Mouse (Mus musculus) CH12.LX (cell line): ENCODE data around the gene Ppm1n. TPM values are rescaled to one million over a fixed set of nuclear protein-coding genes. Genes with fewer than 3 reads are reported as not detected.

Experiments
- DNase-seq: peaks from one replicate; pipeline ENCODE4 v3.0.0-alpha.2; 2013; ENCODE audit errors: extremely low read depth
- H3K27ac ChIP-seq: 2 replicates; pipeline ENCODE4 v1.5.1; 2012; ENCODE audit warnings: low read depth, mild to moderate bottlenecking, control low read depth, moderate library complexity; ENCODE audit not compliant: insufficient read depth
- H3K27me3 ChIP-seq: replicated peaks from 2 replicates; pipeline ENCODE3; 2012; ENCODE audit warnings: inconsistent platforms
- H3K36me3 ChIP-seq, 2 experiments: replicated peaks in 1 of 2; 2 replicates each; pipeline versions ENCODE3 to v1.6.1; 2012; ENCODE audit warnings: inconsistent platforms in 1 of 2, low read length in 1 of 2, mild to moderate bottlenecking in 1 of 2, mixed read lengths in 1 of 2, moderate library complexity in 1 of 2; ENCODE audit not compliant: control insufficient read depth in 1 of 2, insufficient read depth in 1 of 2
- H3K4me1 ChIP-seq, 2 experiments: 2 replicates each; pipeline ENCODE4 v1.6.1; 2012; ENCODE audit warnings: inconsistent platforms in 1 of 2, moderate library complexity in 1 of 2; ENCODE audit not compliant: insufficient read depth in 2 of 2, control insufficient read depth in 1 of 2
- H3K4me2 ChIP-seq: 2 replicates; pipeline ENCODE4 v1.6.1; 2012; ENCODE audit warnings: low read depth, mild to moderate bottlenecking, control low read depth; ENCODE audit not compliant: poor library complexity, insufficient read depth, severe bottlenecking
- H3K4me3 ChIP-seq, 3 experiments: fragments of 150-350 bp in 1 of 3; sonication (generic) in 1 of 3; replicated peaks in 1 of 3; 2 replicates each; pipeline versions ENCODE3 to v1.5.1; 2011 to 2012; ENCODE audit warnings: low read depth in 2 of 3, low read length in 2 of 3, mild to moderate bottlenecking in 2 of 3, moderate library complexity in 2 of 3, control low read depth in 1 of 3, improper control_type of control experiment in 1 of 3, inconsistent platforms in 1 of 3, mixed read lengths in 1 of 3; ENCODE audit not compliant: poor library complexity in 1 of 3
- H3K79me2 ChIP-seq: replicated peaks from 2 replicates; pipeline ENCODE4 v1.6.1; 2012; ENCODE audit warnings: mild to moderate bottlenecking, moderate library complexity; ENCODE audit not compliant: control insufficient read depth, poor library complexity, insufficient read depth, severe bottlenecking; ENCODE audit errors: extremely low read depth
- H3K9ac ChIP-seq: 2 replicates; pipeline ENCODE4 v1.6.1; 2012; ENCODE audit warnings: low read depth, mild to moderate bottlenecking, control low read depth, moderate library complexity; ENCODE audit not compliant: insufficient read depth
- H3K9me3 ChIP-seq: replicated peaks from 2 replicates; pipeline ENCODE3; 2012; ENCODE audit warnings: low read length, inconsistent platforms, mixed read lengths
- BHLHE40 ChIP-seq: IDR thresholded peaks from 2 replicates; pipeline ENCODE4 v1.6.1; 2011; ENCODE audit warnings: mild to moderate bottlenecking, low read depth, low read length, improper control_type of control experiment
- CHD2 ChIP-seq: IDR thresholded peaks from 2 replicates; pipeline ENCODE4 v1.6.1; 2011; ENCODE audit warnings: low read length, improper control_type of control experiment
- E2F4 ChIP-seq: IDR thresholded peaks from 2 replicates; pipeline ENCODE4 v1.6.1; 2011; ENCODE audit warnings: low read depth, low read length, improper control_type of control experiment; ENCODE audit not compliant: insufficient replicate concordance
- ELF1 ChIP-seq: IDR thresholded peaks from 2 replicates; pipeline ENCODE4 v1.6.1; 2014; ENCODE audit warnings: low read depth, mild to moderate bottlenecking, inconsistent platforms, low read length, improper control_type of control experiment
- EP300 ChIP-seq: IDR thresholded peaks from 2 replicates; pipeline ENCODE4 v1.6.1; 2011; ENCODE audit warnings: low read length, improper control_type of control experiment
- ETS1 ChIP-seq: conservative IDR thresholded peaks from 2 replicates; pipeline ENCODE4 v1.6.1; 2012; ENCODE audit warnings: low read depth, mild to moderate bottlenecking, inconsistent platforms, low read length, improper control_type of control experiment, moderate library complexity
- IRF4 ChIP-seq: IDR thresholded peaks from 2 replicates; pipeline ENCODE4 v1.6.1; 2014; ENCODE audit warnings: low read depth, mild to moderate bottlenecking, inconsistent platforms, low read length, improper control_type of control experiment
- JUND ChIP-seq: conservative IDR thresholded peaks from 2 replicates; pipeline ENCODE4 v1.6.1; 2011; ENCODE audit warnings: low read depth, low read length, improper control_type of control experiment
- KAT2A ChIP-seq: IDR thresholded peaks from 2 replicates; pipeline ENCODE4 v1.6.1; 2012; ENCODE audit warnings: low read length, improper control_type of control experiment, inconsistent platforms; ENCODE audit not compliant: insufficient replicate concordance
- MAX ChIP-seq: IDR thresholded peaks from 2 replicates; pipeline ENCODE4 v1.6.1; 2011; ENCODE audit warnings: low read length, improper control_type of control experiment
- MEF2A ChIP-seq: IDR thresholded peaks from 2 replicates; pipeline ENCODE4 v1.6.1; 2014; ENCODE audit warnings: low read depth, mild to moderate bottlenecking, inconsistent platforms, low read length, improper control_type of control experiment, borderline replicate concordance
- NELFE ChIP-seq: IDR thresholded peaks from 2 replicates; pipeline ENCODE4 v1.6.1; 2011; ENCODE audit warnings: low read depth, low read length, improper control_type of control experiment
- PAX5 ChIP-seq: IDR thresholded peaks from 2 replicates; pipeline ENCODE4 v1.6.1; 2012; ENCODE audit warnings: low read length, inconsistent platforms, mixed read lengths
- POLR2AphosphoS2 ChIP-seq: IDR thresholded peaks from 2 replicates; pipeline ENCODE4 v1.6.1; 2011; ENCODE audit warnings: low read depth, low read length, improper control_type of control experiment
- SIN3A ChIP-seq: IDR thresholded peaks from 2 replicates; pipeline ENCODE4 v1.6.1; 2012; ENCODE audit warnings: low read length, improper control_type of control experiment, inconsistent platforms
- SMC3 ChIP-seq: IDR thresholded peaks from 2 replicates; pipeline ENCODE4 v1.6.1; 2011; ENCODE audit warnings: low read depth, low read length, improper control_type of control experiment
- TCF12 ChIP-seq: IDR thresholded peaks from 2 replicates; pipeline ENCODE4 v1.6.1; 2014; ENCODE audit warnings: low read depth, mild to moderate bottlenecking, inconsistent platforms, low read length, improper control_type of control experiment
- USF1 ChIP-seq: IDR thresholded peaks from 2 replicates; pipeline ENCODE4 v1.6.1; 2014; ENCODE audit warnings: low read depth, mild to moderate bottlenecking, inconsistent platforms, low read length, improper control_type of control experiment
- ZKSCAN1 ChIP-seq: IDR thresholded peaks from 2 replicates; pipeline ENCODE4 v1.6.1; 2012; ENCODE audit warnings: low read depth, inconsistent platforms, low read length, improper control_type of control experiment, borderline replicate concordance
- dilution Hi-C: fragments of 300-500 bp; cut with MboI; formaldehyde crosslinking; loops from 2 replicates; pipeline ENCODE4 v1.14.3; 2020; ENCODE audit warnings: low sequenced_read_pairs; ENCODE audit not compliant: extremely low pct_unique_long_range_greater_than_20kb, extremely low pct_ligation_motif_present
- in situ Hi-C: fragments of 300-500 bp; cut with MboI; formaldehyde crosslinking; loops from 3 replicates; pipeline ENCODE4 v1.14.3; 2019; ENCODE audit warnings: low sequenced_read_pairs, low pct_ligation_motif_present, low pct_unique_long_range_greater_than_20kb, mixed read lengths
- polyA plus RNA-seq: library from polyadenylated mRNA; unstranded; fragments of >175 nt; gene quantifications from 2 replicates; pipeline ENCODE4 v1.2.1, GENCODE M21; 2012; ENCODE audit warnings: low read depth; ENCODE audit not compliant: insufficient read length
- total RNA-seq, 2 experiments: library from RNA; depleted of rRNA; stranded (reverse); fragments of 300-350 nt in 1 of 2; fragments of >200 nt in 1 of 2; gene quantifications; 2 replicates each; pipeline ENCODE4 v1.2.3; 2012 to 2014

Ppm1n gene
- total and polyA plus RNA-seq, 3 experiments, result not detected

GRCm38 (mm10) chr7:19247511-19247910 is 32.4 kb downstream of the Ppm1n start:
- Histone ChIP-seq H3K4me3 (no peak overlapping the region), H3K27ac (peak overlapping the region; percentile 21), H3K4me1 (peaks cover 14 to 29% of the 10 kb centered on the region in 2 experiments), H3K36me3 (peaks cover 13 to 59% of the 10 kb centered on the region in 2 experiments), H3K9ac (no peak overlapping the region), H3K4me2 (no peak overlapping the region), H3K27me3 (no peaks in the 10 kb centered on the region), H3K79me2 (no peaks in the 10 kb centered on the region), H3K9me3 (no peaks in the 10 kb centered on the region)
- TF ChIP-seq ETS1 (no peak), TCF12 (no peak), SIN3A (no peak), IRF4 (no peak), MAX (no peak), POLR2AphosphoS2 (no peak), SMC3 (no peak), JUND (no peak), EP300 (no peak), PAX5 (no peak), ELF1 (no peak), E2F4 (no peak)
- no peak for DNase-seq
- dilution Hi-C loops (no loop called here), in situ Hi-C loops (no loop called here)

- dilution Hi-C loops, result no loop called here
- Histone ChIP-seq H3K9me3 (no peaks in the 10 kb centered on the region), H3K36me3 (peaks cover 13 to 58% of the 10 kb centered on the region in 2 experiments)
- TF ChIP-seq ELF1 (no peak), MEF2A (no peak), POLR2AphosphoS2 (no peak), BHLHE40 (no peak), CHD2 (no peak), USF1 (no peak), KAT2A (no peak), NELFE (no peak), ZKSCAN1 (no peak), E2F4 (no peak)
- TF ChIP-seq, all 38 proteins: peak for 0
- no peak overlapping the region for H3K9ac ChIP-seq
- no peaks in the 10 kb centered on the region for H3K79me2 ChIP-seq
- in situ Hi-C loops, result no loop called here
- H3K27ac ChIP-seq, result no peak overlapping the region
- no peak overlapping the region for H3K4me2 ChIP-seq
- no peak for DNase-seq
- no peaks in the 10 kb centered on the region for H3K27me3 ChIP-seq
- H3K4me1 ChIP-seq, result peaks cover 14 to 29% of the 10 kb centered on the region in 2 experiments
- no peak overlapping the region for H3K4me3 ChIP-seq
Observed at GRCm38 (mm10) chr7:19246855-19247254, 33.0 kb downstream of the Ppm1n start.
